Mouse (Mus musculus) right cerebral cortex, postnatal 36 days (tissue): ENCODE measurements around the gene Cbfa2t2.

Experiments
- DNase-seq, 2 experiments: peaks; one replicate each; pipeline ENCODE4 v3.0.0; 2022; ENCODE audit warnings: low spot score in 2 of 2, mixed read lengths in 1 of 2

The Cbfa2t2 gene

DNA sequence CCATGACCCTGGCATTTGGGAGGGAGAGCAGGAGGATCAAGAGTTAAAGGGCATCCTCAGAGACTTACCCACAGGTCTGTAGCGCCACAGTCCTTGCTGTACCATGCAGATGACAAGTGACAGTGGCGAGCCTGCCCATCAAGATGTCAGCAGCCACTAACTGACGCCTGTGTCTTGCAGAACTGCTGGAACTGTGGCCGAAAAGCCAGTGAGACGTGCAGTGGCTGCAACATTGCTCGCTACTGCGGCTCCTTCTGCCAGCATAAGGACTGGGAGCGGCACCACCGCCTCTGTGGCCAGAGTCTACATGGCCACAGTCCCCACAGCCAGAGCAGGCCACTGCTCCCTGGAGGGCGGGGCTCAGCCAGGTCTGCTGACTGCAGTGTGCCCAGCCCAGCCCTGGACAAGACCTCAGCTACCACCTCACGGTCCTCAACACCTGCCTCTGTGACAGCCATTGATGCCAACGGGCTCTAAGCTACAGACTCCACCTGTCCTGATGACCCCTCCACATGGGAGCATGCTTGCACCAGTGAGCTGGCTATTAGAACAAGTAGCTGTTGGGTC is 98.5 kb downstream of the Cbfa2t2 start:
- no peak for DNase-seq

DNA sequence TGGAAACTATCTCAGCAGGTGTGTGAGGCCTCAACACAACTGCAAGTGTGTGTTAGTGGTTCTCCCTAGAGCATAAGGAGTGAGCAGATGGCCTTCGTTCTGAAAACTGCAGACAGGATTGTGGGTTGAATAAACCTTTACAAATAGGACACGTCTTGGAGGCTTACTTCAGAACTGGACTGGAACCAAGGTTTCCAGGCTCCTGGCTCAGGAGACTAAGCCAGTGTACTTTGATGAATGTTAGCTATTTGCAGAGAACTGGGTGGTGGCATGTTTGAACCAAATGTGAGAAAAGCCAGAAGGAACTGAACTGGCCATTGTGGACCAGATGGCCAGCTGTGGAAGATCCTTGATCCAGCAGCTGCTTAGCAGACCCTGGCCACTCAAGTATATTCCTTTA is 102.0 kb downstream of the Cbfa2t2 start:
- peak in 1 of 2 experiments; percentile 69 for DNase-seq

- no peak for DNase-seq
Observed at GRCm38 (mm10) chr2:154538710-154539109, 102.4 kb downstream of the Cbfa2t2 start.

- peak in 1 of 2 experiments; percentile 47 for DNase-seq
Observed at GRCm38 (mm10) chr2:154539720-154540119, 103.4 kb downstream of the Cbfa2t2 start.

DNA sequence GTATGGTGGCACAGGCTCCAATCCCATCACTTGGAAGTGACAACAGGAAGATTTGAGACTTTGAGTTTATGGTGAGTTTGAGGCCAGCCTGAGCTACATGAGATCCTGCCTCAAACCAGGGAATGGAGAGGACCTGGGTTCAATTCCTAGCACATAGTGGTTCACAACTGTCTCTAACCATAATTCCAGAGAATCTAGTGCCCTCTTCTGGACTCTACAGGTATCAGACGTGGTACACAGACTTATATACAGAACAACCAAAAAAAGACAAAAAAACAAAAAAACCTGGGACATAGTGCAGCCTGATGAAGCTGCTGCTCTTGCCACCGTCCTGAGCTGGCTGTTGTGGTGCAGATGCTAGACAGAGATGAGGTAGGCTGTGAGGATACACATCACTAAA is 105.3 kb downstream of the Cbfa2t2 start:
- no peak for DNase-seq

DNA sequence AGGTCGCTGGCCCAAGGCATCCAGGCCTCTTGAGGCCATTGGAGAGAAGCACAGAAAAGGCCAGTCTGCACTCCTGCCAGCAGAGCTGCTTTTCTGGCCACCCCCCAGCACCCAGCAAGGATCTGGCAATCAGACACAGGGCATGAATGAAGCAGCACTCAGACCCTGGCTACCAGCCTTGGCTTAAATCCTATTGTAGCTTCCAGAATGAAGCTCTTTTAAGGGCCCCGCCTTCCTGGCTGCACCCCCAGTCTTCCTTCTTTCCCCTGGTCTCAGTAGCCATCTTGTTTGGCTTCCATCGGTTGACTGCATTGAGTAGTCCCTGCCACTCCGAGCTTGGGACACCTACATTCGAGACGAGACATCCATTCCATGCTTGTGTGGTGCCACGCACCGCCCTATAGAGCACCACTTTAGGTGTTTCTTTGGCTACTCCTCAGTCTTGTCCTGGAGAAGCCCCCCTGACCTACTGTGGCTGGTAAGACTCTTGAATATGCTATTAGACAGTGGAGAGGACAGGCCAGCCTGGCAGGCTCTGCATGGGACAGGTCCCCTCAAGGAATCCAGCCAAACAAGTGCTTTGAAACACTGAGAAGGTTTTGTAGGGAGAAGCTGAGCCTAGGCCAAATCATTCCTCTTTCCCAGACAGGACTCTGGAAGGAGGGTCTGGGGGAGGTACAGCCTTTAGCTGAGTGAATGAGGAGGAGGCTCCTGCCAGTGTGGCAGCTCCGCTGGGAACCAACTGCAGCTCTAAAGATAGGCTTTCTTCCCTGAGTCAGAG is 107.5 kb downstream of the Cbfa2t2 start:
- DNase-seq, result peak; percentile 66 to 74

- no peak for DNase-seq
Observed at GRCm38 (mm10) chr2:154546711-154547110, 110.4 kb downstream of the Cbfa2t2 start, which contains the start of gene 1700003F12Rik. Gene 1700003F12Rik, plus strand, starts transcription at chr2:154547085.

GRCm38 (mm10) chr2:154548688-154549087 is 112.4 kb downstream of the Cbfa2t2 start:
- no peak for DNase-seq

DNA sequence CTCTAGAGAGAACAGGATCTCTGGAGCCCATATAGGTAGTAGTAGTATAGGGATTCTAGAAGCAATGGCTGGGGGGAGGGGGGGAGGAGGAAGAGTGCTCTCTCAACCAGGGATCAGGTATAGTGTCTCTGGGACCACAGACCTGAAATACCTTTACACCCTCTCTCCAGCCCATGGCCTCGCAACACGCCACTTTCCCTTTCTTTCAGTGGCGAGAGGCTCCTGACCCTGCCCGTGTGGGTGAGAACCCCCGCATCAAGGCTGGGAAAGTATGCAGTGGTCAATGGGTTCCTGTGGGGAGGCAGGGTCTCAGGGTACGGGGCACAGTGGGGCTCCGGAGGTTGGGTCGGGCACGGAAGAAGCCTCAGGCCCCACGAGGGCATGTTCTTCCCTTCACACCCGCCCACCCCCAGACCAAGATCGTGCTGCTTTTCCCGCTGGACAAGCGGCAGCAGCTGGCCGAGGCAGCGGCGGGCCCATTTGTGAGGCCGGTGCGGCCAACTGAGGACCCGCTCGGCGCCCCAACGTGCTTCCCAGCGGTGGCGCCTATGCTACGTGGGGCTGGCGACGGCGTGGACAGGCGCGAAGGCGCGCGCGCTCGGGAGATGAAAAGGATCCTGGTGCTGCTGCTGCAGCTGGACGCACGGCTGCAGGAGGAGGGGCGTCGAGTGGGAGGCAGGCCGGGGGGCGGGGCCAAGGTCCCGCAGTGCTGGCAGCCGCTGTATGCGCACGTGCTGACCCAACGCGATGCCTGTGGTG is 113.0 kb downstream of the Cbfa2t2 start:
- peak; percentile 48 to 49 for DNase-seq

DNA sequence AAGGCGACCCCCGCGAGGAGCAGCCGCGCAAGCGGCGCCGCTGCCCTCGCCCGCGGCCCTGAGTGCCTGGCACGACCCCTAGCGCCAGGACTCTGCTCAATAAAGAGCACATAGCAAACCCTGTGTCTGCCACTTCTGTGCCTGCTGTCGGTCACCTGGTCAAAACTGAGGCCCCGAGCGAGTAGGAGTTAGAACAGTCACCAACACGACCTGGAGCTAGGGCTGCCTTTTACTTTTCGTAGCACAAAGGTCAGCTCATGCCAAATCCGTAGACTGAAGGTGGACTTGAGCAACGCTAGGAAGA is 113.6 kb downstream of the Cbfa2t2 start:
- DNase-seq, result no peak

DNA sequence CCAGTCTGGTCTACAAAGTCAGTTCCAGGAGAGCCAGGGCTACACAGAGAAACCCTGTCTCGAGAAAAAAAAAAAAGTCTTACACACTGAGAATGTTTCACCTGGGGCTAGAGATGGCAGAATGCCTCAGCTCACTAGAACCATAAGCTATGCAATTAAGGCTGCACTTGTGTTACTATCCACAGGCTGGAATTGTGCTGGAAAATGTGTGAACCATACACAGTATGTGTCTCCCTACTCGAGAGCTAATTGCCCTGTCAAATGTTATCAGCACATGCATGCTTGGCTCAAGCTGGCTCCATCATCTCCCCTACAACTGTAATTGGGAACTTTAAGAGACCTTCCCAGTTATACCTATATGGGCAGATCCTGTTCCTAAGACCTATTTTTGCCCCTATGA is 114.7 kb downstream of the Cbfa2t2 start:
- no peak for DNase-seq

DNA sequence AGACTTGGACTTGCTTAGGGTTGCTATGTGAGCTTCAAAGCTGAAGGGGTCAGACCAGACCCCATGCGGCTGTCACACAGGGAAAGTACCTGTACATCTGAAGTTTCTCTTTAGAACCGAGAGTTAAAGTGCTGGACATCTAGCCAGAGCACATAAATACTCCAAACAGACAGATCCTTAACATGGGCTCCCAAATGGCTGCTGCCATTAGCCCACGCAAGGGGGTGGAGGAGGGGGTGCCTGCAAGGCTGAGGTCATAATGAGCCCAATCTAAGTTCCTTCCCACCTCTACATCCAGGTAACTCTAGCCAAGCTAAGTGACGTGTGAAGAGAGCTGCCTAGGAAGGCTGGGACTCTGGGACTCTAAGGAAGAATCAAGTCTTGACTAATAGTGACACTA is 115.2 kb downstream of the Cbfa2t2 start, which contains the start of gene Actl10:
TSS of gene Actl10 (plus strand) at position 301 of the 400 bp plus-strand sequence.
- no peak for DNase-seq

DNA sequence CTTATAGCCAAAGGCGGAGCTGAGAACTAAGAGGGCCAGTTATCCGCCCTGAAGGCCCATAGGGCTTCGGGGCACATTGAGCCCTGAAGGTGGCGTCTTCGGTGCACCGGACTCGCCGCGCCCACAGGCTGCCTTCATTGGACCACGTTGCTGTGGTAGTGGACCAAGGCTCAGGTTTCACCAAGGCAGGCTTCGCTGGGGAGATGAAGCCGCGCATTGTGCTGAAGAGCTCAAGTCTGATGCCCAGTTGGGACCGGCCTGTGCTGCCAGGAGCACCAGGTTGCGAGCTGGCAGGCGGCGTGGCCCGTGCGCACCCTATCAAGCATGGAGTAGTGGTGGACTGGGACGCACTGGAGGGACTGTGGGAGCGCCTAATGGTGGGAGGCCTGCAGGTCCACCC is 115.6 kb downstream of the Cbfa2t2 start:
- DNase-seq, result no peak

DNA sequence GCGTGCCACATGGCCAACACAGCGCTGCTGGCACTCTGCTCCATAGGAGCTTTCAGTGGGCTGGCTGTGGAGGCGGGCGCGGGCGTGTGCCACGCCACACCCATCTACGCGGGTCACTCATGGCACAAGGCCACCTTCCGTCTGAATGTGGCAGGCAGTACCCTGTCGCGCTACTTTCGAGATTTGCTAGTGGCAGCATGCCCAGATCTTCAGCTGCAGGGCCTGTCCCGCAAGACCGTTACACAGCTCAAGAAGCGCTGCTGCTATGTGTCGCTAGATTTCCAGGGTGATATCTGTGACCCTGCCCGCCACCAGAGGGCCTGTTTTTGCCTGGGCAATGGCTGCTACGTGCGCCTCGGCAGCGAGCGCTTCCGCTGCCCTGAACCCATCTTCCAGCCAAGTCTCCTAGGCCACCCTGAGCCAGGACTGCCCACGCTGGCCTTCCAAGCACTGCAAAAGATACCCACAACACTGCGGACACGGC is 116.2 kb downstream of the Cbfa2t2 start:
- DNase-seq, result peak; percentile 43 to 47

DNA sequence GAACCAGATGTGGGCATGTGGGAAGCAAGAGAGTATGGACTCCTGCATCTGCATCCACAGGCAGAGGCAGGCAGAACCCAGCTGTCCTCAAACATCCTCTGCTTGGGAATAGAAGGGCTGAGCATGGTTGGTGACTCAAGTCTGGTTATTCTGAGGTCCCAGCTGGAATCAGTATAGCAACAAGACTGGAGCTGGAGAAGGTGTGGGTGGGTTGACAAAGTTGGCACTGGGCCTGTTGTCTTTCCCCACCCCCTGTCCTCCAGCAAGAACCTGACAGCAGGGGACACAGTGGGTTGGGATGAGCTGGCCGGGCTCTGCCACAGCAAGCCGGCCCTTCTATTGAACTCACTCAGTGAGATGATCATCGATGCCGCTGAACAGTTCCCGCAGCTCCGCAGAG is 119.0 kb downstream of the Cbfa2t2 start:
- peak; percentile 66 to 74 for DNase-seq

- DNase-seq, result no peak
Observed at GRCm38 (mm10) chr2:154557184-154557832, 121.0 kb downstream of the Cbfa2t2 start.

DNA sequence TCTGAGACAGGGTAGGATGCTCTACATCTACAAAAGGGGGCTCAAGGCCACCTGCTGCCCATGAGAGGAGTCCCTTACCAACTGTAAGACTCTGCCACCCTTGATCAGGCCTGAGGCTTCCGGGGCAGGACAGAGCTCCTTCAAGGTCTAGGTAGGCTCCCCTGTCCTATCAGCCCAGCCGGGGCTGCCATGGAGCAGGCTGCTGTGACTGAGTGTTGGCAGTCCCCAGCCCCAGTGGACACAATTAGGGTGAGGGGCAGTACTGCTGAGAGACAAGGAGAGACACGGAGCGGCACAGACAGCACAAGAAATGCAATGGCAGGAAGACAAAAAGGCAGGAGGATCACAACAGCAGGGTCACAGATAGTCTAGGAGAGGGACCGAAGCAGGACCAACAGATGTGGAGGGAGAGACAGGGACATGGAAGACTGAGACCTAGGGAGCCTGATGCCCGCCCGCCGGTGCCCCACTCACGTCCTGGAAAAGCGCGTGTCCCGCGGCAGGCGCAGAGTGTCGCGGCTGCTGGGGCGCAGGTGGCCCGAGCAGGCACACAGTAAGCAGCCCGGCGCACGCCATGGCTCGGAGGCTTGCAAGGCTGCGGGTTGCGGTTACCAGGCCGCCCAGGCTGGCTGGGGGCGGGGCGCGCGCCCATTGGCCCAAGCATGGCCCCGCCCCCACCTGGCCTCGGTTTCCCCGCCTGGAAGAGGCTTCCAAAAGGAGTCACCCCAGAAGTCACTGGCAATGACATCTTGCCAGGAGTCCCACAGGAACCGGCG is 122.2 kb downstream of the Cbfa2t2 start, which contains the start of gene Necab3:
TSS of gene Necab3 (minus strand) at position 627 of the 776 bp plus-strand sequence.
- DNase-seq, result peak; percentile 57 to 59

- DNase-seq, result no peak
Observed at GRCm38 (mm10) chr2:154563612-154564170, 127.4 kb downstream of the Cbfa2t2 start.

DNA sequence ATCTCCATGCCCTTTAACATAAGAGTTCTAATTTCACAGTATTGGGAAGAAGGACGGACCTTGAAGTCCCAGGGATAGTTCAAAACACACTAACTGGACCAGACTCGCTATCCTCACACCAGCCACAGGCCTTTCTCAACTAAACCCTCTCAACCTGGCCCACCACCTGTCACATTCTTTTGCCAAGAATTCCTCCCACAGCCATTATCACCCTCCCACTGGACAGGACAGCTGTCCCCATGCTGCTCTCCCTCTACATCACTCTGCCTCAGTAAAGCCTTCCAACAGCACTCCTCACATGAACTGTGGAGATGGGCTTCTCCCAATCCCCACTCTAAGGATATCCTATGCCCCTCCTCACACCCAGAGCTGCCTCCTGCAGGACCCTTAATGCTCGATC is 129.3 kb downstream of the Cbfa2t2 start:
- DNase-seq, result no peak

- DNase-seq, result no peak
Observed at GRCm38 (mm10) chr2:154566641-154567040, 130.4 kb downstream of the Cbfa2t2 start.

GRCm38 (mm10) chr2:154567766-154568165 is 131.5 kb downstream of the Cbfa2t2 start:
- DNase-seq, result no peak
